Mouse (Mus musculus): ENCODE measurements around the gene Mdk.

DNA sequence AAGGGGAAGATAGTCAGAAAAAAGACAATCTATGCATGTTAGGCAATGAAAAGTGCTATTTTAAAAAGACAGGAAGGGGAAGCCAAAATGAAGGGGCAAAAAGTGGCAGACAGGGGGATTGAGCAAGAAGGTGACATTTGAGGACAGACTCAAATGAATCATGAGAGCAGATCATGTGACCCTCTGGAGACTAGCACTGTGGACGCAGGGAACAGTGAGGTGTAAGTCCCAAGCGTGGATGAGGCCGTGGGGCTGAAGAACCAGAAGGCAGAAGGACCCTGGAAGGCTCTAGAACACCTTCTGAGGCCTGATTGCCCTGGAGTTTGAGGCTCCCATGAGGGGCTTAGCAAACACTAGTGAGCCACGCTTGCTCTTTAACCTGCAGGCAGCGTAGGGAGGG lies 34.3 kb upstream of the Mdk start:
- TF ChIP-seq CTCF (IDR thresholded peaks at IDR 0.05; ENCODE audit: borderline replicate concordance, extremely low read depth, insufficient read depth, insufficient read length): no peak
- no peak for TF ChIP-seq POLR2A (IDR thresholded peaks at IDR 0.05; ENCODE audit: borderline replicate concordance, extremely low read depth, insufficient read depth, insufficient read length, poor library complexity, severe bottlenecking)
